Mouse (Mus musculus) embryonic stem cell, embryonic (primary cell): ENCODE data around the gene Mag.

Experiments used
- CTCF ChIA-PET, 4 experiments: fragments of 300-600 bp in 2 of 4; fragments of 350-600 bp in 2 of 4; sonication (Branson Sonifier 250); formaldehyde crosslinking; loops; one replicate each; lab custom pipeline; 2022; ENCODE audit warnings: inconsistent platforms in 2 of 4; lab: Charles Lee
- POLR2A ChIA-PET, 4 experiments: fragments of 300-600 bp in 2 of 4; fragments of 350-600 bp in 2 of 4; sonication (Branson Sonifier 250); formaldehyde crosslinking; loops; one replicate each; lab custom pipeline; 2022; ENCODE audit warnings: antibody characterized with exemption in 4 of 4, inconsistent platforms in 1 of 4; lab: Charles Lee

Mag gene

GRCm38 (mm10) chr7:30859635-30860402 lies 54.9 kb downstream of the Mag start:
- POLR2A ChIA-PET, result interaction anchor here (0.5 to 3.1 kb wide), 40 partner anchors 9 to 411 kb away, joined by 3 to 20 read pairs (median 4); partner anchors contain the start of genes Fam187b (in 2 of the 4), Lsr (in 2 of the 4), Ffar2 (in 1 of the 4) and Usf2 (in 1 of the 4)

GRCm38 (mm10) chr7:30859290-30859634 lies 55.4 kb downstream of the Mag start:
- CTCF ChIA-PET, result interaction anchor here (0.6 to 6.7 kb wide), 72 partner anchors 9 to 814 kb away, joined by 3 to 202 read pairs (median 4); partner anchors contain the start of genes Cd22 (in 1 of the 4), Cox7a1 (in 1 of the 4), Etv2 (in 1 of the 4) and Fam187b (in 1 of the 4)
- POLR2A ChIA-PET, result interaction anchor here (0.5 to 3.1 kb wide), 39 partner anchors 8 to 247 kb away, joined by 3 to 20 read pairs (median 5); partner anchors contain the start of genes Fam187b (in 2 of the 4), Lsr (in 2 of the 4) and Upk1a (in 1 of the 4)

More at GRCm38 (mm10) chr7:30859635-30860402, 54.9 kb downstream of the Mag start:
- CTCF ChIA-PET, result interaction anchor here (0.5 to 6.7 kb wide), 76 partner anchors 8 to 1455 kb away, joined by 3 to 202 read pairs (median 4); partner anchors contain the start of genes Cd22 (in 1 of the 4), Etv2 (in 1 of the 4), Fam187b (in 1 of the 4) and Ffar2 (in 1 of the 4)

- ChIA-PET CTCF (interaction anchor here in 2 of 4 experiments (4.4 to 6.7 kb wide), 3 partner anchors 46 to 52 kb away, joined by 75 to 202 read pairs (median 115); no protein-coding TSS in a partner anchor), POLR2A (interaction anchor here in 2 of 4 experiments (2.4 to 3.1 kb wide), 2 partner anchors 47 to 116 kb away, joined by 8 to 14 read pairs; partner anchors contain the start of genes Fam187b (in 1 of the 2) and Lsr (in 1 of the 2))
These were observed 56.9 kb downstream of the Mag start for GRCm38 (mm10) chr7:30857746-30858145.

GRCm38 (mm10) chr7:30856078-30856477 lies 58.6 kb downstream of the Mag start, which contains the start of gene Ffar3:
Gene Ffar3, minus strand, starts transcription at chr7:30856178.
- POLR2A ChIA-PET, result interaction anchor here (0.8 to 2.7 kb wide), 11 partner anchors 9 to 58 kb away, joined by 3 to 10 read pairs (median 3); no protein-coding TSS in a partner anchor
- CTCF ChIA-PET, result interaction anchor here in 3 of 4 experiments (0.7 to 3.3 kb wide), 9 partner anchors 17 to 118 kb away, joined by 3 to 21 read pairs (median 4); partner anchors contain the start of gene Fam187b (in 1 of the 3)

- ChIA-PET POLR2A (interaction anchor here (1.1 to 2.3 kb wide), 9 partner anchors 9 to 105 kb away, joined by 3 to 9 read pairs (median 4); partner anchors contain the start of gene Usf2 (in 1 of the 4)), CTCF (interaction anchor here in 2 of 4 experiments (1.3 to 1.4 kb wide), 2 partner anchors 9 to 41 kb away, joined by 3 to 5 read pairs; no protein-coding TSS in a partner anchor)
These were observed 63.3 kb downstream of the Mag start for GRCm38 (mm10) chr7:30851421-30851820.
